Mouse (Mus musculus) forebrain, embryonic 10.5 days (tissue): ENCODE results near the gene Clint1. TPM values are rescaled to one million over a fixed set of nuclear protein-coding genes. Genes with fewer than 3 reads are reported as not detected.
"Not testable (repeated sequence)": the region's sequence is repeated elsewhere in the genome, so short reads cannot be mapped to it uniquely, and the experiment has no call there.

ENCODE experiments used
- DNase-seq: peaks from one replicate; pipeline ENCODE4 v3.0.0-alpha.2; 2017; ENCODE audit warnings: low spot score; ENCODE audit errors: extremely low spot score
- H3K27ac ChIP-seq: fragments of 300-500 bp; sonication (generic); 2 replicates; pipeline ENCODE4 v1.5.1; 2016; ENCODE audit warnings: mild to moderate bottlenecking
- H3K27me3 ChIP-seq: fragments of 300-500 bp; sonication (generic); 2 replicates; pipeline ENCODE4 v1.6.1; 2016; ENCODE audit warnings: mild to moderate bottlenecking; ENCODE audit not compliant: poor library complexity, severe bottlenecking
- H3K36me3 ChIP-seq: fragments of 300-500 bp; sonication (generic); replicated peaks from 2 replicates; pipeline ENCODE4 v1.6.1; 2016; ENCODE audit warnings: mild to moderate bottlenecking, moderate library complexity
- H3K4me1 ChIP-seq: fragments of 300-500 bp; sonication (generic); 2 replicates; pipeline ENCODE4 v1.6.1; 2016
- H3K4me3 ChIP-seq: fragments of 300-500 bp; sonication (generic); 2 replicates; pipeline ENCODE4 v1.5.1; 2016; ENCODE audit warnings: mild to moderate bottlenecking, moderate library complexity
- H3K9me3 ChIP-seq: fragments of 300-500 bp; sonication (generic); 2 replicates; pipeline ENCODE4 v1.6.1; 2016; ENCODE audit warnings: mild to moderate bottlenecking, moderate library complexity
- WGBS: fragments of 180-500 bp; shearing (Covaris S2); methylation state at CpG from one replicate; pipeline ENCODE4 v1.1.7; 2016; 5-methylcytosine and 5-hydroxymethylcytosine counted together
- polyA plus RNA-seq: library from polyadenylated mRNA; unstranded; fragments of >200 nt; fragmentation: Nextera tagmentation; extraction: Ambion mirVana; gene quantifications from 2 replicates; pipeline ENCODE4 v1.2.1, GENCODE M21; 2016

Clint1 gene
- polyA plus RNA-seq, 1 experiment from 2014 or later = 64.2 TPM

GRCm38 (mm10) chr11:45876036-45876435, 24.2 kb downstream of the Clint1 start:
- no peaks in the 10 kb centered on the region for H3K27me3 ChIP-seq
- H3K9me3 ChIP-seq = no peaks in the 10 kb centered on the region
- no peak for DNase-seq
- 96% methylated on average over 2 of the region's 2 CpGs for WGBS
- H3K4me3 ChIP-seq = no peak overlapping the region
- peaks cover 20% of the 10 kb centered on the region for H3K36me3 ChIP-seq
- H3K4me1 ChIP-seq = peaks cover 8% of the 10 kb centered on the region; the same call in 1 of the 2 replicates
- H3K27ac ChIP-seq = no peak overlapping the region

GRCm38 (mm10) chr11:45879366-45879765, 27.5 kb downstream of the Clint1 start:
- 78% methylated on average over 4 of the region's 4 CpGs for WGBS
- H3K4me1 ChIP-seq = peaks cover 17% of the 10 kb centered on the region; the same call in 1 of the 2 replicates
- not testable (repeated sequence) for H3K27ac ChIP-seq

GRCm38 (mm10) chr11:45881026-45881682, 29.3 kb downstream of the Clint1 start:
- no peak overlapping the region; the same call in 1 of the 2 replicates for H3K27ac ChIP-seq
- WGBS = 83% methylated on average over 6 of the region's 6 CpGs

More at GRCm38 (mm10) chr11:45879366-45879765, 27.5 kb downstream of the Clint1 start:
- H3K36me3 ChIP-seq = peaks cover 14% of the 10 kb centered on the region
- not testable (repeated sequence) for H3K9me3 ChIP-seq, H3K27me3 ChIP-seq, DNase-seq, H3K4me3 ChIP-seq

GRCm38 (mm10) chr11:45881683-45882068, 29.8 kb downstream of the Clint1 start:
- Histone ChIP-seq H3K27me3 (no peaks in the 10 kb centered on the region), H3K4me1 (peaks cover 25% of the 10 kb centered on the region; the same call in 1 of the 2 replicates), H3K4me3 (no peak overlapping the region), H3K9me3 (no peaks in the 10 kb centered on the region), H3K27ac (peak overlapping the region; percentile 51; the same call in 1 of the 2 replicates), H3K36me3 (peaks cover 26% of the 10 kb centered on the region)
- DNase-seq = no peak
- 63% methylated on average over 5 of the region's 5 CpGs for WGBS

More at GRCm38 (mm10) chr11:45881026-45881682, 29.3 kb downstream of the Clint1 start:
- Histone ChIP-seq H3K27me3 (no peaks in the 10 kb centered on the region), H3K9me3 (no peaks in the 10 kb centered on the region), H3K4me1 (peaks cover 25% of the 10 kb centered on the region; the same call in 1 of the 2 replicates), H3K4me3 (no peak overlapping the region), H3K36me3 (peaks cover 21% of the 10 kb centered on the region)
- no peak for DNase-seq

- Histone ChIP-seq H3K27ac (no peak overlapping the region), H3K9me3 (no peaks in the 10 kb centered on the region), H3K36me3 (peaks cover 39% of the 10 kb centered on the region), H3K4me1 (peaks cover 25% of the 10 kb centered on the region; the same call in 1 of the 2 replicates), H3K27me3 (no peaks in the 10 kb centered on the region), H3K4me3 (no peak overlapping the region)
- DNase-seq = no peak
- WGBS = 83% methylated on average over 8 of the region's 8 CpGs
Measured at GRCm38 (mm10) chr11:45883270-45883931, 31.6 kb downstream of the Clint1 start.

GRCm38 (mm10) chr11:45884029-45884428, 32.2 kb downstream of the Clint1 start:
- Histone ChIP-seq H3K27me3 (no peaks in the 10 kb centered on the region), H3K4me1 (peaks cover 25% of the 10 kb centered on the region; the same call in 1 of the 2 replicates), H3K9me3 (no peaks in the 10 kb centered on the region), H3K36me3 (peaks cover 45% of the 10 kb centered on the region), H3K27ac (no peak overlapping the region), H3K4me3 (no peak overlapping the region)
- no peak for DNase-seq
- WGBS = 80% methylated on average over 4 of the region's 4 CpGs

GRCm38 (mm10) chr11:45885606-45886230, 33.9 kb downstream of the Clint1 start:
- Histone ChIP-seq H3K4me3 (no peak overlapping the region), H3K9me3 (no peaks in the 10 kb centered on the region), H3K36me3 (peaks cover 62% of the 10 kb centered on the region), H3K27me3 (no peaks in the 10 kb centered on the region), H3K4me1 (peaks cover 20% of the 10 kb centered on the region; the same call in 1 of the 2 replicates), H3K27ac (no peak overlapping the region)
- 80% methylated on average over 5 of the region's 5 CpGs for WGBS
- no peak for DNase-seq

GRCm38 (mm10) chr11:45886596-45886995, 34.7 kb downstream of the Clint1 start:
- no peaks in the 10 kb centered on the region for H3K9me3 ChIP-seq
- no peaks in the 10 kb centered on the region for H3K27me3 ChIP-seq
- H3K27ac ChIP-seq = peak overlapping the region; percentile 26; the same call in 1 of the 2 replicates
- DNase-seq = no peak
- no peak overlapping the region for H3K4me3 ChIP-seq
- peaks cover 71% of the 10 kb centered on the region for H3K36me3 ChIP-seq
- 87% methylated on average over 5 of the region's 5 CpGs for WGBS
- peaks cover 13% of the 10 kb centered on the region; the same call in 1 of the 2 replicates for H3K4me1 ChIP-seq

GRCm38 (mm10) chr11:45888471-45889030, 36.7 kb downstream of the Clint1 start:
- Histone ChIP-seq H3K4me3 (no peak overlapping the region), H3K36me3 (peaks cover 90% of the 10 kb centered on the region)
- no peak for DNase-seq

GRCm38 (mm10) chr11:45889981-45890380, 38.1 kb downstream of the Clint1 start:
- peaks cover 7% of the 10 kb centered on the region; the same call in 1 of the 2 replicates for H3K4me1 ChIP-seq
- WGBS = 78% methylated on average over 3 of the region's 3 CpGs
- H3K27me3 ChIP-seq = no peaks in the 10 kb centered on the region
- H3K4me3 ChIP-seq = no peak overlapping the region
- peaks cover 98% of the 10 kb centered on the region for H3K36me3 ChIP-seq
- no peaks in the 10 kb centered on the region for H3K9me3 ChIP-seq
- no peak for DNase-seq
- no peak overlapping the region for H3K27ac ChIP-seq

More at GRCm38 (mm10) chr11:45888471-45889030, 36.7 kb downstream of the Clint1 start:
- H3K27ac ChIP-seq = no peak overlapping the region
- WGBS = 90% methylated on average over 9 of the region's 9 CpGs
- peaks cover 7% of the 10 kb centered on the region; the same call in 1 of the 2 replicates for H3K4me1 ChIP-seq
- no peaks in the 10 kb centered on the region for H3K9me3 ChIP-seq
- H3K27me3 ChIP-seq = no peaks in the 10 kb centered on the region

GRCm38 (mm10) chr11:45890423-45890822, 38.6 kb downstream of the Clint1 start:
- 94% methylated on average over 20 of the region's 20 CpGs for WGBS
- H3K27ac ChIP-seq = no peak overlapping the region
- H3K36me3 ChIP-seq = peaks cover 100% of the 10 kb centered on the region
- no peaks in the 10 kb centered on the region for H3K9me3 ChIP-seq
- H3K27me3 ChIP-seq = no peaks in the 10 kb centered on the region
- no peak for DNase-seq
- H3K4me1 ChIP-seq = peaks cover 7% of the 10 kb centered on the region; the same call in 1 of the 2 replicates
- no peak overlapping the region for H3K4me3 ChIP-seq

GRCm38 (mm10) chr11:45892861-45893360, 41.1 kb downstream of the Clint1 start:
- Histone ChIP-seq H3K4me3 (no peak overlapping the region), H3K9me3 (no peaks in the 10 kb centered on the region), H3K27me3 (no peaks in the 10 kb centered on the region), H3K27ac (no peak overlapping the region), H3K4me1 (no peaks in the 10 kb centered on the region), H3K36me3 (peaks cover 97% of the 10 kb centered on the region)
- WGBS = 96% methylated on average over 5 of the region's 5 CpGs
- no peak for DNase-seq
